Mouse (Mus musculus) heart, postnatal 14 days (tissue): ENCODE data around the gene Ppm1j. TPM values are rescaled to one million over a fixed set of nuclear protein-coding genes. Genes with fewer than 3 reads are reported as not detected.
"Not testable (repeated sequence)": the region's sequence is repeated elsewhere in the genome, so short reads cannot be mapped to it uniquely, and the experiment has no call there.

ENCODE experiments used
- DNase-seq, 2 experiments: peaks; one replicate each; pipeline ENCODE4 v3.0.0; 2021 to 2022
- intact Hi-C: fragments of 180-260 bp; cut with DNase I; formaldehyde crosslinking; loops from one replicate; pipeline ENCODE4 v1.15.1; 2025
- long read RNA-seq, 2 experiments: library from polyadenylated mRNA; stranded (forward); transcript quantifications; one replicate each; pipeline ENCODE4 v2.0.0; 2021
- total RNA-seq, 2 experiments: library from RNA; stranded (reverse); gene quantifications; 2 replicates each; pipeline ENCODE4 v1.2.3; 2021

The Ppm1j gene
- 10 to 100 TPM; 39.2 to 39.7 TPM for total RNA-seq
- long read RNA-seq, experiment 1, transcript Ppm1j-201 (10 exons, 1,721 nt): major isoform, 43 of 65 reads
- long read RNA-seq, experiment 1, partial matches to known transcripts: 9 of 65 reads
- long read RNA-seq, experiment 1, other reads (novel, unspliced or antisense): 12 of 65 reads
- long read RNA-seq, experiment 2, transcript Ppm1j-201 (10 exons, 1,721 nt): major isoform, 34 of 60 reads
- long read RNA-seq, experiment 2, partial matches to known transcripts: 9 of 60 reads
- long read RNA-seq, experiment 2, other reads (novel, unspliced or antisense): 17 of 60 reads

DNA sequence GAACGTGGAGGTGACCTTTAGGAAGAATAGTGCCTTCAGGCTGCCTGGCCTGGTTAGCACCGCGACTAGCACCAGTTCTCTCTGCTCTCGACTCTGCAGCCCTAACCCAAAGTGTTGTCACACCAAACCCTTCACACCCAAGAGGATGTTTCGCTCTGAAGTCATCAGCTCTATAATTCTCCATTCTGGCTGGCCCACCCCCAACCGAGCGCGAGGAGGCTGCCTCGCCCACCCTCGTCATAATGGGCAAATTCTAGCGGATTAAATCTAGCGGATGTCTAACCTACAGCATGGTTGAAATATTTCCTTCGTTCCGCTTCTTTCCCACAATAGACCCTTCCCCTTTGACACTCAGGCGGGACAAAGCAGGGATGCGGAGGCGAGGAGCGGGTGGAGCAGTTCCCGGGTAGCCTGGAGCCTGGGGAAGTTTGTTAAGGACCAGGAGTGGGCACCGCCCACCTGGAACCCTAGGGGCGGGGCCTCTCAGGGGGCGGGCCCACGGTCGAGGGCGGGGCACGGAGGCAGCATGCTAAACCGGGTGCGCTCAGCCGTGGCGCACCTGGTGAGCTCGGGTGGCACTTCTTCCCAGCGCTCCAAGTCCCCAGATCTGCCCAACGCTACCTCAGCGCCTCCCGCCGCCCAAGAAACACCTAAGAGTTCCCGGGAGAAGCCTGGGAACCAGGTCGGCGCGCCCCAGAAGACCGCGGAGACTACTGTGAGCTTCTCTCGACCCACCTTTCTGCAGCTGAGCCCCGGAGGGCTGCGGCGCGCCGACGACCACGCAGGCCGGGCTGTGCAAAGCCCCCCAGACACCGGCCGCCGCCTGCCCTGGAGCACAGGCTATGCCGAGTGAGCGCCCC lies at the start of gene Ppm1j:
TSS of gene Ppm1j (plus strand) at position 496 of the 860 bp plus-strand sequence.
- intact Hi-C loops: loop anchor here (10.0 kb wide), 1 partner anchor 1756 kb away; the partner anchor contains the start of gene Csde1

GRCm38 (mm10) chr3:104732907-104733306 lies 47.9 kb upstream of the Ppm1j start:
- intact Hi-C loops: no loop called here
- no peak for DNase-seq

More for the DNA sequence above, at the start of gene Ppm1j:
- peak; percentile 82 to 88 for DNase-seq

DNA sequence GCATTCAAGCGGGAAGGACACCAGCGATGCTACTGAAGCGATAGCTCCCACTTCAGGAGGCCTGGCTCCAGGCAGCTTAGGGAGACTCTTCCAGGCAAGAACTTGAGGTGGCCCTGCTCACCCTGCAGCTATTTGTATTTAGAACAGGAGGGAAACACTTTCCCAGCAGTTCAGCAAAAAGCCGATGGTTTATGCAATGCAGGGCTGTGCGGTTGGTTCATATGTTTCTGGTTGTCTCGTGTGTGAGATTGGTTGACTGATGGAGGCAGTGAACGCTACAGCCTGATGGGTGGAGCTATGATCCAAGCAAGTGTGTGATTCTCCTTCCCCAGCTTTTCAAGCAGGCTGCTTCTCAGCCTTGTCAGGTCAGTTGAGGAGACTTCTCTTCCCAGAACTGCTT lies 46.2 kb upstream of the Ppm1j start:
- intact Hi-C loops: no loop called here
- no peak for DNase-seq

GRCm38 (mm10) chr3:104741954-104742353 lies 38.9 kb upstream of the Ppm1j start:
- no peak for DNase-seq
- intact Hi-C loops: no loop called here

GRCm38 (mm10) chr3:104743161-104743560 lies 37.7 kb upstream of the Ppm1j start:
- DNase-seq: no peak
- intact Hi-C loops: no loop called here

- intact Hi-C loops: no loop called here
- no peak for DNase-seq
These were observed 37.0 kb upstream of the Ppm1j start for GRCm38 (mm10) chr3:104743864-104744263.

- intact Hi-C loops: not testable (repeated sequence)
- DNase-seq: peak; percentile 38 to 50
These were observed 28.0 kb upstream of the Ppm1j start for GRCm38 (mm10) chr3:104752845-104753244.

DNA sequence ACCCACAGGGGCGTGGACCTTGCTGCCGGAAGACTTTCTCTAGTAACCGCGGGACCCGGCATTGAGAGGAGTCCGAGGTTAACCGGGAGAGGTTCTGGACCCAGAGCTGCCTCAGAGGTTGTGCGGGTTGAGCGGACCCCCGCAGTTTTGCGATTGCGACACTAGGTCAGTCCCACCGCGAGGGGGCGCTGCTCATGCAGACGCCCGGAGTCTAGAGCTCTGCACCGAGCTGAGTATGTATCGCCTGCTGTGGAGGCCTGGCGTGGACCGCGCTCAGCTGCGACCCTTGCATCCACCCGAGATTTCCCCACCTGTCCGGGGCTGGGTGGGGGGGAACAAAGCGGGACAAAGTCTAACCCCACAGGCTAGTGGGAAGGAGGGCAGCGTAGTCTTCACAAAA lies 22.4 kb upstream of the Ppm1j start:
- intact Hi-C loops: no loop called here
- DNase-seq: peak; percentile 79 to 85

- intact Hi-C loops: no loop called here
- no peak for DNase-seq
These were observed 22.0 kb upstream of the Ppm1j start for GRCm38 (mm10) chr3:104758869-104759268.

- intact Hi-C loops, DNase-seq: not testable (repeated sequence)
These were observed 18.6 kb upstream of the Ppm1j start for GRCm38 (mm10) chr3:104762103-104762863.

DNA sequence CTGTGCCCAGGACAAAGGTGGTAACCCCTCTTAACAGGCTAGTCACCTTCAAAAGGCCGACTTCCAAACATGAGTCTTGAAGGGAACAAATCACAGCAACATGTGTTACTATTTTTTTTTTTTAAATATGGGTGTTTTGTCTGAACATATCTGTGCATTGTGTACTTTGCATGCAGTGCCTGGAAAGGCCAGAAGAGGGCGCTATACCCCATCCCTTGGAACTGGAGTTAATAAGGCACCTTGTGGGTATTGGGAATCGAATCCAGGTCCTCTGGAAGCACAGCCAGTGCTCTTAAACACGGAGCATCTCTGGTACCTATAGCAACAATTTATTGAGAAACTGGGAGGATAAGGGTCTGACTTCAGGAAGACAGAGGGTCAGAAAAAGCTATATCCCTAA lies 15.8 kb upstream of the Ppm1j start:
- no peak for DNase-seq
- intact Hi-C loops: loop anchor here (5.0 kb wide), 1 partner anchor 227 kb away; no protein-coding TSS in a partner anchor

DNA sequence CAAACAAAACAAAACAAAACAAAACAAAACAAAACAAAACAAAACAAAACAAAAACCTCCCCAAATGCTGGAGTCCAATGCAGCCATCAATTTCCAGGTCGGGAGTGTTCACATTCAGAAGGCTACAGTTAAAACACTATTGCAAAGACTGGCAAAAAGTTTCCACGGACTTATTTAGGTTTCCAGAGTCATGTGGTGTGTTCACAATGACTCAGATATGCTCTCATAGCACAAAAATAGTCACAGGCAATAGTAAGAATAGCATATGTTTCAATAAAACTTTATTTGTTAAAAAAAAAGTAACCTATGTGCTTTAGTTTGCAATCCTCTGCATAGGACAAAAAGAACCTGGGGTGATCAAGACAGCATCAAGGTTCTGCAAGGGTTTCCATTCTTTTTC lies 13.7 kb upstream of the Ppm1j start:
- no peak for DNase-seq
- intact Hi-C loops: loop anchor here (5.0 kb wide), 1 partner anchor 225 kb away; no protein-coding TSS in a partner anchor

- intact Hi-C loops: loop anchor here (5.0 kb wide), 1 partner anchor 225 kb away; no protein-coding TSS in a partner anchor
- DNase-seq: no peak
These were observed 13.1 kb upstream of the Ppm1j start for GRCm38 (mm10) chr3:104767716-104768115.

GRCm38 (mm10) chr3:104769135-104769534 lies 11.7 kb upstream of the Ppm1j start:
- no peak for DNase-seq
- intact Hi-C loops: loop anchor here (5.0 kb wide), 1 partner anchor 223 kb away; no protein-coding TSS in a partner anchor

DNA sequence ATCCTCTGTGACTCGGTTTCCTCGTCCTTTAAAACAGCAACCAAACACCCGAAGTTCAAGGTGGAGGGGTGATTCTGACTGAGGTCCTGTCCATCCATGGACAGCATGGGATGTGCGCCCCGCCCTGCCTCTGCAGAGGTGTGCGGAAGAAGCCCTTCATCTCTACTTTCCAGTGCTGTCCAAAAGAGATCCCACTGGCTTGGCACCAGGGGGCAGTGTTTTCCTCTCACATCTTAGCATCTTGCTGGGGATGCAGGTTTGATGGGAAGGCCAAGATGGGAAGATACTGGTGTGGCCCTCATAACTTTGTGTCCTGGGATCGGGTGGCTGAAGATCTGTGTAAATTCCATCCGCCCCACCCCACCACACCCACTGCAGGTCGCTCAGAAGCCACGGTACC lies 10.8 kb upstream of the Ppm1j start:
- DNase-seq: peak; percentile 61 to 65
- intact Hi-C loops: loop anchor here (5.0 kb wide), 1 partner anchor 292 kb away; no protein-coding TSS in a partner anchor

GRCm38 (mm10) chr3:104770918-104771317 lies 9.9 kb upstream of the Ppm1j start:
- DNase-seq: no peak
- intact Hi-C loops: loop anchor here (5.0 kb wide), 1 partner anchor 291 kb away; no protein-coding TSS in a partner anchor

DNA sequence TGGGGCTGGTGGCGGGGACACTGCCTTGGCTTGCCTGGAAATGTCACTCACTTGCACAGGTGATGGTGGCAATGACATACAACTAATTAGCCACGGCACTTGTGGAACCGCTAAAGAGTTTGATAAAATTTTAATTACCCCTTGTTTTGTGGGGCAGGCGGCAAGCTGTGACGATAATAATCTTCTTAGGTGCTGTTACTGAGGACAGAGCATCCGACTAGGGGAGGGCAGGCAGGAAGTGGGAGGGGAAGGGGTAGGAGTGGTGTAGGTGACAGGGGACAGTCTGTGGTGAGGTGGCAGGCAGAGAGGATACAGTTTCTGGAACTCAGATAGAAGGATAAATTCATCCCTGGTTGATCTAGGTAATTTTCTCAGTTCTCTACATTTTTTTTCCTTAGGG lies 9.4 kb upstream of the Ppm1j start:
- DNase-seq: no peak
- intact Hi-C loops: loop anchor here (5.0 kb wide), 1 partner anchor 291 kb away; no protein-coding TSS in a partner anchor

GRCm38 (mm10) chr3:104773301-104773700 lies 7.6 kb upstream of the Ppm1j start:
- intact Hi-C loops: loop anchor here (5.0 kb wide), 1 partner anchor 289 kb away; no protein-coding TSS in a partner anchor
- no peak for DNase-seq

DNA sequence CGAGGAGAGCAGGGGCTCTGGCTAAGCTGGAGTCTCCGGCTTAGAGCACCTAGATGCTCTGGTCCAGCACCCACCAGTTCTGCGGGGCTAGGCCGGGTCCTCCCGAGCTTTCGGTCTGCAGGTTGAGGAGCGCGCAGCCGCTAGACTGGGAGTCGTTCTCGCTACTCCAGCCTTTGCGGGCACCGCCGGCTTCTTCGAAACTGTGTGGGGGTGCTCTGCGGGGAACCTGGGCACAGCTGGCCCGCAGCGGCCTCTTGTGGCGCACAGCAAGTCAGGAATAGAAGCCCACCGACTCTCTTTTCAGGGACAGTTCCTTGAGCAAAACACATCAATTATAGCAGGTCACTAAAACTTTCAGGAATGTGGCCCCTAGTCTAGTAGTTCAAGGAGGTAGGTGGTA lies 3.5 kb upstream of the Ppm1j start:
- DNase-seq: no peak
- intact Hi-C loops: no loop called here

DNA sequence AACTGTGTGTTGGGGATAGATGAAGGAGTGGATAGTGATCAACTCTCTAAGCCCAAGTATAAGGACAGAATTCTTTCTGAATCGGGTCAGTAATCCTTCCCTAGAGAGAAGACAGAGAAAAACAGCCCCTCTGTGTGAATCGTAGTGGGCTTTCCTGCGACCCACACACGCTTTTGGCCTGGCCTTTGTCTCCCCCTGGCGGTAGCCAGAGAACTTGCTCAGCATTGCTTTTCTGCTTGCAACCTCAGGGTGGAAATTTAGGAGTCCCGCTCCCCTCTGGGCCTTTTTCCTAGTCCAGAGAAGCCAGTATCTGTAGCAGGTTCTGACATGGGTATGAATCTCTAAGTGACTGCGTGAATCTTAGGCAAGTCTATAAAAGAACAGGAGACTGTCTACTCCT lies 907 bp upstream of the Ppm1j start:
- intact Hi-C loops: loop anchor here (1.0 to 10.0 kb wide), 2 partner anchors 66 to 1755 kb away; partner anchors contain the start of gene Csde1
- DNase-seq: peak; percentile 75 to 81
